Mouse (Mus musculus) thymus, adult 2 months (tissue): Measurements from ENCODE around the gene Ubap2. TPM values are rescaled to one million over a fixed set of nuclear protein-coding genes. Genes with fewer than 3 reads are reported as not detected.
A peak's percentile ranks its signal among the peaks of the same experiment; 100 is the strongest.

Experiments
- DNase-seq: peaks from one replicate; pipeline ENCODE4 v3.0.0; 2021
- H3K27ac ChIP-seq: fragments of 200-500 bp; 2 replicates; pipeline ENCODE4 v1.5.1; 2012; ENCODE audit warnings: low read length, control low read depth; ENCODE audit not compliant: control insufficient read depth, insufficient read depth
- H3K27me3 ChIP-seq: fragments of 200-500 bp; 2 replicates; pipeline ENCODE4 v1.6.1; 2012; ENCODE audit warnings: mild to moderate bottlenecking, low read length, moderate library complexity, mixed read lengths; ENCODE audit not compliant: control insufficient read depth, insufficient read depth
- H3K36me3 ChIP-seq: fragments of 200-500 bp; 2 replicates; pipeline ENCODE4 v1.6.1; 2012; ENCODE audit warnings: mild to moderate bottlenecking, low read length, moderate library complexity; ENCODE audit not compliant: control insufficient read depth, insufficient read depth
- H3K4me1 ChIP-seq: fragments of 200-500 bp; replicated peaks from 2 replicates; pipeline ENCODE4 v1.6.1; 2012; ENCODE audit warnings: low read length; ENCODE audit not compliant: control insufficient read depth, insufficient read depth
- H3K4me3 ChIP-seq: fragments of 200-500 bp; 2 replicates; pipeline ENCODE4 v1.5.1; 2012; ENCODE audit warnings: mild to moderate bottlenecking, low read length, control low read depth, moderate library complexity; ENCODE audit not compliant: control insufficient read depth, insufficient read depth
- CTCF ChIP-seq: fragments of 200-500 bp; IDR thresholded peaks from 2 replicates; pipeline ENCODE4 v1.5.1; 2012; ENCODE audit warnings: mild to moderate bottlenecking, control low read depth, low read length, moderate library complexity, borderline replicate concordance; ENCODE audit not compliant: control insufficient read depth, poor library complexity, insufficient read depth; ENCODE audit errors: extremely low read depth
- POLR2A ChIP-seq: fragments of 200-500 bp; IDR thresholded peaks from 2 replicates; pipeline ENCODE4 v1.6.1; 2012; ENCODE audit warnings: mild to moderate bottlenecking, low read length, control low read depth, moderate library complexity; ENCODE audit not compliant: control insufficient read depth, poor library complexity, insufficient read depth; ENCODE audit errors: extremely low read depth
- WGBS: fragments of 180-500 bp; shearing (Covaris S2); methylation state at CpG from one replicate; pipeline ENCODE4 v1.1.7; 2018; 5-methylcytosine and 5-hydroxymethylcytosine counted together
- polyA plus RNA-seq: library from polyadenylated mRNA; depleted of rRNA; stranded (reverse); fragments of >200 nt; gene quantifications from 2 replicates; pipeline ENCODE4 v1.2.3, GENCODE M21; 2012

Ubap2 gene
- polyA plus RNA-seq, 1 experiment = 183 TPM

DNA sequence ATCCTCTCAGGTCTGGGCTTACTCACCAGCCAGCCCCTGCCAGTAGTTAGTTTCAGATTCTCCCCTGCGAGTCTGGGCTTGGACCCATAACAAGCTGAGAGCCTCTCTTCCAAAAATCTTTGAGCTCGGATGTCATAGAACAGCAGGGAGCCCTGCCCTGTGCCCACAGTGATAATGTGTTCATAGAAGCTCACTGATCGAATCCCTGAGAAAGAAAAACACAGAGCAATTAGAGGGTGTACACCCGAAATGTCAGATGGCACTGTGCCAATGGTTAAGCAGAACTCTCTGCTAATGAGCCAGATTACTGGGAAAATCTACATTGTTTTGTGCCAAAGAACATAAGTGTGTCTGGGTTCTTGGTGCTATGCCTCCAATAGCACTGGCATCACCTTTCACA lies 19.0 kb upstream of the Ubap2 start:
- TF ChIP-seq CTCF = no peak
- no peak for TF ChIP-seq POLR2A
- no peaks in the 10 kb centered on the region for H3K27me3 ChIP-seq
- no peak for DNase-seq
- WGBS = 90% methylated on average over 4 of the region's 4 CpGs
- no peak overlapping the region for H3K4me3 ChIP-seq
- peaks cover 82% of the 10 kb centered on the region for H3K36me3 ChIP-seq
- H3K4me1 ChIP-seq = no peaks in the 10 kb centered on the region
- no peak overlapping the region for H3K27ac ChIP-seq

DNA sequence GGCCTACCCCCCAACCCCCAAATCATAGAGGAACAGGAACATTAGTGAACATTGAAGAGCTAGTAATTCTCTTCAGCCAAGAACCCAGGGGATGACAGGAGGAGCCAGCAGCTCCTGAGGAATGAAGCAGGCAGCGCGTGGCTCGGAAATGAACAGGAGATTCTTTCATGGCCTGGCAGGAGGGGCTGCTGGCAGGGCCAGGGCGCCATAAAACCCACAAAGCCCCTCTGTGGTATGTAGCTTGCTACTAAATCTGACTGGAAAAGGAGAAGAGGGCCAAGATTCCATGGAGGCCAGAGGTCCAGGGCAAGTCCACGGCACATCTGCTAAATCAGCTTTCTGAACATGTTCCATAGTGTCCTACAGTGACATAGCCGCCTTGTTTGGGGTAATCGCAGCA lies 14.9 kb upstream of the Ubap2 start:
- TF ChIP-seq CTCF (no peak), POLR2A (no peak)
- no peak for DNase-seq
- Histone ChIP-seq H3K4me3 (no peak overlapping the region), H3K4me1 (no peaks in the 10 kb centered on the region), H3K36me3 (peaks cover 45% of the 10 kb centered on the region), H3K27me3 (no peaks in the 10 kb centered on the region), H3K27ac (no peak overlapping the region)
- WGBS = 95% methylated on average over 7 of the region's 7 CpGs

DNA sequence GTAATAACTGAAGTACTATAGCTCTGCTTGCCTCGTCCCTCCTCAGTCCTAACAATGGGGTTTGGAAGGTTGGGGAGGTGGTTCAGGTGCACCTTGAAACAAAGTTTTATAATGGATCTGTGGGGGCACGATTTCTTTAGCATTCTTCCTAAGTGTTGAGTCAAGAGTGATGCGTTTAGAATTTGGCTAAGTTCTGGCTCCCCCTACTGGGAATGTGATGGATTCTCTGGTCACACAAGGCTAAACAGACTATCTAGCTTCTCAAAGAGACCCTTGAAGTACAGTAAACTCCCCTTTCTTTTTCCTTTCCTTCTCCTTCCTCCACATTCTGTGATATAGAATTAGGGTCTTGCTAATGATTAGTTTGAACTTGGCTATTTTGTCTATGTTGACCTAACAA lies 11.5 kb upstream of the Ubap2 start:
- WGBS = 14% methylated on average over 3 of the region's 3 CpGs
- no peak for TF ChIP-seq POLR2A
- no peak for TF ChIP-seq CTCF
- no peak overlapping the region for H3K4me3 ChIP-seq

DNA sequence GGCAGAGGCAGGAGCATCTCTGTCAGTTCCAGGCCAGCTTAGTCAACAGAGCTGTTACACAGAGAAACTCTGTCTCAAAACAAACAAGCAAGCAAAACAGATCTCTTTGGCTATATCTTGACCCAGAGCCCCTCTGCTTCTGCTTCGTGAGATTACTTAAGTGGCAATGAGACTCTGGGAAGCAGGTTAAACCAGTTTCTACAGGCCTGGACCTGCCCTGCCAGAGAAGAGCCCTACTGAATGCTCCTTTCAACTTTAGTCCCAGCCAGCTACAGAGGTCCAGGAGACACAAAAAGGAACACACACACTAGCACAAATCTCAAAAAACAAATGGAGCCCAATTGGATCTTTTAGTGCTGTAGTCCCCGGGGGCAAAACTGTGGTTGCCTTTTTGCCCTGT lies 9.1 kb upstream of the Ubap2 start:
- H3K4me1 ChIP-seq = no peaks in the 10 kb centered on the region
- no peak overlapping the region for H3K4me3 ChIP-seq
- no peaks in the 10 kb centered on the region for H3K36me3 ChIP-seq
- DNase-seq = no peak
- H3K27me3 ChIP-seq = no peaks in the 10 kb centered on the region
- H3K27ac ChIP-seq = no peak overlapping the region
- WGBS = 96% methylated on average over 2 of the region's 2 CpGs
- TF ChIP-seq CTCF (no peak), POLR2A (no peak)

More for the DNA sequence above, 11.5 kb upstream of the Ubap2 start:
- Histone ChIP-seq H3K36me3 (peaks cover 15% of the 10 kb centered on the region), H3K27ac (no peak overlapping the region), H3K4me1 (no peaks in the 10 kb centered on the region), H3K27me3 (no peaks in the 10 kb centered on the region)
- DNase-seq = peak; percentile 32

GRCm38 (mm10) chr4:41275927-41276326 lies 983 bp upstream of the Ubap2 start:
- 88% methylated on average over 5 of the region's 5 CpGs for WGBS
- no peaks in the 10 kb centered on the region; the same call in 1 of the 2 replicates for H3K36me3 ChIP-seq
- H3K4me1 ChIP-seq = peaks cover 14% of the 10 kb centered on the region
- TF ChIP-seq POLR2A = no peak
- TF ChIP-seq CTCF = no peak
- H3K27me3 ChIP-seq = no peaks in the 10 kb centered on the region
- H3K4me3 ChIP-seq = no peak overlapping the region
- no peak overlapping the region for H3K27ac ChIP-seq
- DNase-seq = no peak

GRCm38 (mm10) chr4:41274377-41274979 lies 466 bp downstream of the Ubap2 start:
- H3K4me3 ChIP-seq = peak overlapping the region; percentile 91
- H3K36me3 ChIP-seq = peaks cover 5% of the 10 kb centered on the region
- H3K4me1 ChIP-seq = peaks cover 14% of the 10 kb centered on the region
- peak overlapping the region; percentile 86 for H3K27ac ChIP-seq
- no peaks in the 10 kb centered on the region for H3K27me3 ChIP-seq
- 2% methylated on average over 18 of the region's 18 CpGs for WGBS
- TF ChIP-seq POLR2A = no peak
- no peak for TF ChIP-seq CTCF
- no peak for DNase-seq

- H3K4me1 ChIP-seq = peaks cover 8% of the 10 kb centered on the region
- no peak overlapping the region for H3K27ac ChIP-seq
- peaks cover 11% of the 10 kb centered on the region for H3K36me3 ChIP-seq
- no peaks in the 10 kb centered on the region for H3K27me3 ChIP-seq
- no peak for DNase-seq
- H3K4me3 ChIP-seq = no peak overlapping the region
- TF ChIP-seq CTCF (no peak), POLR2A (no peak)
These were observed 6.8 kb downstream of the Ubap2 start for GRCm38 (mm10) chr4:41268133-41268532.
